Mouse (Mus musculus): ENCODE measurements at regions not wholly inside any gene's neighbourhood (a gene's known extent, or its start where the extent isn't known, plus 50 kb on each side); places are given as distances from the start of the nearest gene placed in this dataset.

GRCm38 (mm10) chr13:60364778-60365672 lies 187.9 kb upstream of the Gas1 start:
- peak; percentile 38 for DNase-seq (ENCODE audit: low spot score)

GRCm38 (mm10) chr13:60369216-60369615 lies 192.1 kb upstream of the Gas1 start:
- no peak for DNase-seq (ENCODE audit: low spot score)

GRCm38 (mm10) chr13:60371656-60372055 lies 194.5 kb upstream of the Gas1 start:
- DNase-seq (ENCODE audit: low spot score) = no peak

- DNase-seq (ENCODE audit: low spot score) = no peak
Measured at GRCm38 (mm10) chr13:60376705-60377104, 199.5 kb upstream of the Gas1 start.

- no peak for DNase-seq (ENCODE audit: low spot score)
Measured at GRCm38 (mm10) chr13:60382855-60383254, 205.7 kb upstream of the Gas1 start.

- DNase-seq (ENCODE audit: low spot score) = no peak
Measured at GRCm38 (mm10) chr13:60398836-60399235, 202.9 kb upstream of the Dapk1 start.

- DNase-seq (ENCODE audit: low spot score) = no peak
Measured at GRCm38 (mm10) chr13:60400764-60401487, 200.8 kb upstream of the Dapk1 start.

GRCm38 (mm10) chr13:60403471-60403870 lies 198.3 kb upstream of the Dapk1 start:
- no peak for DNase-seq (ENCODE audit: low spot score)

- no peak for DNase-seq (ENCODE audit: low spot score)
Measured at GRCm38 (mm10) chr13:60407344-60407743, 194.4 kb upstream of the Dapk1 start.

GRCm38 (mm10) chr13:60409706-60410502 lies 191.8 kb upstream of the Dapk1 start:
- peak; percentile 87 for DNase-seq (ENCODE audit: low spot score)

GRCm38 (mm10) chr13:60416024-60416423 lies 185.7 kb upstream of the Dapk1 start:
- no peak for DNase-seq (ENCODE audit: low spot score)

- DNase-seq (ENCODE audit: low spot score) = no peak
Measured at GRCm38 (mm10) chr13:60417015-60417414, 184.7 kb upstream of the Dapk1 start.

- no peak for DNase-seq (ENCODE audit: low spot score)
Measured at GRCm38 (mm10) chr13:60417436-60418158, 184.2 kb upstream of the Dapk1 start.

- no peak for DNase-seq (ENCODE audit: low spot score)
Measured at GRCm38 (mm10) chr13:60420386-60420785, 181.4 kb upstream of the Dapk1 start.

GRCm38 (mm10) chr13:60420842-60421696 lies 180.7 kb upstream of the Dapk1 start:
- DNase-seq (ENCODE audit: low spot score) = no peak

- no peak for DNase-seq (ENCODE audit: low spot score)
Measured at GRCm38 (mm10) chr13:60424267-60424666, 177.5 kb upstream of the Dapk1 start.

GRCm38 (mm10) chr13:60425140-60425539 lies 176.6 kb upstream of the Dapk1 start:
- DNase-seq (ENCODE audit: low spot score) = no peak

GRCm38 (mm10) chr13:60425556-60425955 lies 176.2 kb upstream of the Dapk1 start:
- no peak for DNase-seq (ENCODE audit: low spot score)

GRCm38 (mm10) chr13:60426192-60426840 lies 175.4 kb upstream of the Dapk1 start:
- DNase-seq (ENCODE audit: low spot score) = no peak

GRCm38 (mm10) chr13:60427077-60427476 lies 174.7 kb upstream of the Dapk1 start:
- DNase-seq (ENCODE audit: low spot score) = no peak

Data from MN1 (cell line).